Mouse (Mus musculus) MEL (cell line): ENCODE data around the gene Lgals3. TPM values are rescaled to one million over a fixed set of nuclear protein-coding genes. Genes with fewer than 3 reads are reported as not detected.

Experiments
- DNase-seq: peaks from one replicate; pipeline ENCODE4 v3.0.0; 2011; ENCODE audit warnings: low read depth, low spot score
- H3K27ac ChIP-seq: 2 replicates; pipeline ENCODE4 v1.5.1; 2012; ENCODE audit warnings: low read depth, mild to moderate bottlenecking, control low read depth, low read length, moderate library complexity; ENCODE audit not compliant: control insufficient read depth
- H3K27me3 ChIP-seq, 2 experiments: fragments of 150-350 bp in 1 of 2; sonication (generic) in 1 of 2; 2 replicates each; pipeline ENCODE4 v1.6.1; 2012; ENCODE audit warnings: low read length in 2 of 2, mild to moderate bottlenecking in 2 of 2, improper control_type of control experiment in 1 of 2, moderate library complexity in 1 of 2; ENCODE audit not compliant: insufficient read depth in 2 of 2, control insufficient read depth in 1 of 2
- H3K36me3 ChIP-seq, 2 experiments: 2 replicates each; pipeline ENCODE4 v1.6.1; 2012 to 2014; ENCODE audit warnings: low read length in 2 of 2, improper control_type of control experiment in 1 of 2, inconsistent platforms in 1 of 2, mild to moderate bottlenecking in 1 of 2; ENCODE audit not compliant: insufficient read depth in 2 of 2, control insufficient read depth in 1 of 2
- H3K4me1 ChIP-seq, 2 experiments: fragments of 150-350 bp in 1 of 2; sonication (generic) in 1 of 2; 2 replicates each; pipeline ENCODE4 v1.6.1; 2012; ENCODE audit warnings: low read length in 2 of 2, improper control_type of control experiment in 1 of 2, mild to moderate bottlenecking in 1 of 2; ENCODE audit not compliant: insufficient read depth in 2 of 2, control insufficient read depth in 1 of 2
- H3K4me3 ChIP-seq, 2 experiments: fragments of 150-350 bp in 1 of 2; sonication (generic) in 1 of 2; 2 replicates each; pipeline ENCODE4 v1.5.1; 2012; ENCODE audit warnings: low read depth in 2 of 2, low read length in 2 of 2, mild to moderate bottlenecking in 2 of 2, moderate library complexity in 2 of 2, control low read depth in 1 of 2, improper control_type of control experiment in 1 of 2; ENCODE audit not compliant: control insufficient read depth in 1 of 2, insufficient read depth in 1 of 2
- H3K79me2 ChIP-seq: 2 replicates; pipeline ENCODE4 v1.6.1; 2012; ENCODE audit warnings: mild to moderate bottlenecking, low read length, moderate library complexity; ENCODE audit not compliant: control insufficient read depth, poor library complexity, insufficient read depth
- H3K9ac ChIP-seq: 2 replicates; pipeline ENCODE4 v1.6.1; 2012; ENCODE audit warnings: low read depth, mild to moderate bottlenecking, control low read depth, low read length, moderate library complexity; ENCODE audit not compliant: control insufficient read depth, poor library complexity, severe bottlenecking
- H3K9me3 ChIP-seq: fragments of 150-350 bp; sonication (generic); replicated peaks from 2 replicates; pipeline ENCODE4 v1.6.1; 2012; ENCODE audit warnings: mild to moderate bottlenecking, low read length, improper control_type of control experiment, moderate library complexity; ENCODE audit not compliant: insufficient read depth
- BHLHE40 ChIP-seq: IDR thresholded peaks from 2 replicates; pipeline ENCODE4 v1.6.1; 2012; ENCODE audit warnings: low read depth, mild to moderate bottlenecking, inconsistent platforms, low read length, improper control_type of control experiment, borderline replicate concordance
- CHD2 ChIP-seq: IDR thresholded peaks from 2 replicates; pipeline ENCODE4 v1.6.1; 2011; ENCODE audit warnings: low read length, improper control_type of control experiment
- CTCF ChIP-seq, 3 experiments: IDR thresholded peaks in 2 of 3; conservative IDR thresholded peaks in 1 of 3; 2 replicates each; pipeline ENCODE4 v1.5.1; 2011 to 2012; ENCODE audit warnings: low read length in 3 of 3, low read depth in 2 of 3, mild to moderate bottlenecking in 2 of 3, improper control_type of control experiment in 1 of 3, inconsistent platforms in 1 of 3, mixed read lengths in 1 of 3, moderate library complexity in 1 of 3; ENCODE audit not compliant: control insufficient read depth in 1 of 3, insufficient read depth in 1 of 3, poor library complexity in 1 of 3, severe bottlenecking in 1 of 3
- ELF1 ChIP-seq: IDR thresholded peaks from 2 replicates; pipeline ENCODE4 v1.6.1; 2014; ENCODE audit warnings: low read depth, mild to moderate bottlenecking, inconsistent platforms, low read length, improper control_type of control experiment, moderate library complexity
- ETS1 ChIP-seq: IDR thresholded peaks from 2 replicates; pipeline ENCODE4 v1.6.1; 2012; ENCODE audit warnings: low read depth, mild to moderate bottlenecking, inconsistent platforms, low read length, improper control_type of control experiment, moderate library complexity
- GATA1 ChIP-seq: IDR thresholded peaks from 2 replicates; pipeline ENCODE4 v1.6.1; 2011; ENCODE audit warnings: low read depth, low read length, improper control_type of control experiment
- HCFC1 ChIP-seq: IDR thresholded peaks from 2 replicates; pipeline ENCODE4 v1.6.1; 2012; ENCODE audit warnings: low read depth, mild to moderate bottlenecking, inconsistent platforms, low read length, improper control_type of control experiment, moderate library complexity
- MAFK ChIP-seq: IDR thresholded peaks from 2 replicates; pipeline ENCODE4 v1.6.1; 2011; ENCODE audit warnings: low read depth, mild to moderate bottlenecking, low read length, improper control_type of control experiment, borderline replicate concordance
- MAX ChIP-seq: IDR thresholded peaks from 2 replicates; pipeline ENCODE4 v1.6.1; 2011; ENCODE audit warnings: low read length, improper control_type of control experiment
- MAZ ChIP-seq: IDR thresholded peaks from 2 replicates; pipeline ENCODE4 v1.6.1; 2012; ENCODE audit warnings: low read depth, mild to moderate bottlenecking, inconsistent platforms, low read length, improper control_type of control experiment
- MYB ChIP-seq: IDR thresholded peaks from 2 replicates; pipeline ENCODE4 v1.6.1; 2011; ENCODE audit warnings: mild to moderate bottlenecking, low read depth, low read length, improper control_type of control experiment
- NELFE ChIP-seq: IDR thresholded peaks from 2 replicates; pipeline ENCODE4 v1.6.1; 2011; ENCODE audit warnings: low read depth, low read length, improper control_type of control experiment
- NRF1 ChIP-seq: IDR thresholded peaks from 2 replicates; pipeline ENCODE4 v1.6.1; 2014; ENCODE audit warnings: low read depth, mild to moderate bottlenecking, inconsistent platforms, low read length, improper control_type of control experiment, moderate library complexity; ENCODE audit not compliant: poor library complexity, insufficient read depth, severe bottlenecking
- POLR2A ChIP-seq, 2 experiments: IDR thresholded peaks; 2 replicates each; pipeline ENCODE4 v1.6.1; 2011 to 2012; ENCODE audit warnings: low read length in 2 of 2, mild to moderate bottlenecking in 2 of 2, control low read depth in 1 of 2, improper control_type of control experiment in 1 of 2, low read depth in 1 of 2, moderate library complexity in 1 of 2; ENCODE audit not compliant: control insufficient read depth in 1 of 2, insufficient read depth in 1 of 2, poor library complexity in 1 of 2
- POLR2AphosphoS2 ChIP-seq: IDR thresholded peaks from 2 replicates; pipeline ENCODE4 v1.6.1; 2011; ENCODE audit warnings: low read length, improper control_type of control experiment
- RAD21 ChIP-seq: IDR thresholded peaks from 2 replicates; pipeline ENCODE4 v1.6.1; 2011; ENCODE audit warnings: mild to moderate bottlenecking, low read depth, low read length, improper control_type of control experiment
- RCOR1 ChIP-seq: IDR thresholded peaks from 2 replicates; pipeline ENCODE4 v1.6.1; 2012; ENCODE audit warnings: low read depth, mild to moderate bottlenecking, inconsistent platforms, low read length, improper control_type of control experiment
- SMC3 ChIP-seq: IDR thresholded peaks from 2 replicates; pipeline ENCODE4 v1.6.1; 2011; ENCODE audit warnings: low read depth, low read length, improper control_type of control experiment
- TAL1 ChIP-seq: IDR thresholded peaks from 2 replicates; pipeline ENCODE4 v1.6.1; 2012; ENCODE audit warnings: mild to moderate bottlenecking, inconsistent platforms, low read length, moderate library complexity, mixed read lengths
- TBP ChIP-seq: IDR thresholded peaks from 2 replicates; pipeline ENCODE4 v1.8.0; 2011; ENCODE audit warnings: low read depth, low read length, improper control_type of control experiment
- TCF12 ChIP-seq: IDR thresholded peaks from 2 replicates; pipeline ENCODE4 v1.6.1; 2014; ENCODE audit warnings: low read depth, mild to moderate bottlenecking, inconsistent platforms, low read length, improper control_type of control experiment, moderate library complexity
- USF1 ChIP-seq: IDR thresholded peaks from 2 replicates; pipeline ENCODE4 v1.6.1; 2014; ENCODE audit warnings: low read depth, mild to moderate bottlenecking, inconsistent platforms, low read length, improper control_type of control experiment, moderate library complexity
- ZKSCAN1 ChIP-seq: IDR thresholded peaks from 2 replicates; pipeline ENCODE4 v1.6.1; 2012; ENCODE audit warnings: low read depth, mild to moderate bottlenecking, inconsistent platforms, low read length, improper control_type of control experiment, moderate library complexity
- ZMIZ1 ChIP-seq: IDR thresholded peaks from 2 replicates; pipeline ENCODE4 v1.6.1; 2012; ENCODE audit warnings: low read depth, mild to moderate bottlenecking, inconsistent platforms, low read length, improper control_type of control experiment, moderate library complexity
- ZNF384 ChIP-seq: IDR thresholded peaks from 2 replicates; pipeline ENCODE4 v1.6.1; 2012; ENCODE audit warnings: low read depth, mild to moderate bottlenecking, inconsistent platforms, low read length, improper control_type of control experiment
- polyA plus RNA-seq, 2 experiments: library from polyadenylated mRNA; stranded (reverse) in 1 of 2; unstranded in 1 of 2; fragments of >175 nt in 1 of 2; fragments of >200 nt in 1 of 2; gene quantifications; 2 replicates each; pipeline versions ENCODE4 v1.2.1 to v1.2.4; 2012; ENCODE audit warnings: low replicate concordance in 2 of 2, low read depth in 1 of 2; ENCODE audit not compliant: insufficient read length in 2 of 2, insufficient read depth in 1 of 2, missing spikeins in 1 of 2
- total RNA-seq: library from RNA; depleted of rRNA; stranded (reverse); fragments of 300-350 nt; gene quantifications from 2 replicates; pipeline ENCODE4 v1.2.3, GENCODE M21; 2012

Gene Lgals3
- total and polyA plus RNA-seq, 3 experiments, result 0.12 to 1.8 TPM; not detected in 1

- Histone ChIP-seq H3K36me3 (peaks cover 0 to 14% of the 10 kb centered on the region in 2 experiments; a peak in 2 of 4 replicates), H3K9me3 (no peaks in the 10 kb centered on the region), H3K27ac (no peak overlapping the region), H3K27me3 (no peaks in the 10 kb centered on the region), H3K4me3 (no peak overlapping the region), H3K9ac (no peak overlapping the region), H3K79me2 (no peaks in the 10 kb centered on the region), H3K4me1 (peaks cover 10 to 32% of the 10 kb centered on the region in 2 experiments)
- peak; percentile 57 for DNase-seq
- TF ChIP-seq NELFE (no peak; the same call in 1 of the 2 replicates), MAX (no peak), POLR2AphosphoS2 (no peak), BHLHE40 (no peak), USF1 (no peak), ZMIZ1 (no peak)
These were observed 6.1 kb upstream of the Lgals3 start for GRCm38 (mm10) chr14:47361418-47361817.

- Histone ChIP-seq H3K4me1 (peaks cover 10 to 37% of the 10 kb centered on the region in 2 experiments), H3K79me2 (no peaks in the 10 kb centered on the region), H3K36me3 (peaks cover 0 to 17% of the 10 kb centered on the region in 2 experiments; a peak in 2 of 4 replicates), H3K27me3 (no peaks in the 10 kb centered on the region), H3K9me3 (no peaks in the 10 kb centered on the region), H3K9ac (no peak overlapping the region), H3K27ac (no peak overlapping the region), H3K4me3 (no peak overlapping the region)
- TF ChIP-seq MAX (no peak), HCFC1 (no peak), RAD21 (no peak), ETS1 (no peak), MYB (no peak), CTCF (IDR thresholded peaks at IDR 0.05 in 2 of 3, conservative IDR thresholded peaks at IDR 0.05 in 1 of 3; ENCODE audit: control insufficient read depth in 1 of 3, insufficient read depth in 1 of 3, low read depth in 2 of 3, low read length in 3 of 3, poor library complexity in 1 of 3, severe bottlenecking in 1 of 3) (no peak), SMC3 (no peak), ZNF384 (no peak), MAFK (no peak)
- no peak for DNase-seq
These were observed 5.7 kb upstream of the Lgals3 start for GRCm38 (mm10) chr14:47361899-47362298.

GRCm38 (mm10) chr14:47364742-47365449 is 2.7 kb upstream of the Lgals3 start:
- Histone ChIP-seq H3K36me3 (peaks cover 0 to 25% of the 10 kb centered on the region in 2 experiments; a peak in 2 of 4 replicates), H3K4me1 (peaks cover 10 to 42% of the 10 kb centered on the region in 2 experiments), H3K4me3 (peak overlapping the region; percentile 60 to 91), H3K27ac (peak overlapping the region; percentile 80), H3K27me3 (no peaks in the 10 kb centered on the region), H3K9me3 (no peaks in the 10 kb centered on the region), H3K79me2 (no peaks in the 10 kb centered on the region), H3K9ac (peak overlapping the region; percentile 75)
- peak; percentile 95 for DNase-seq
- TF ChIP-seq POLR2A (IDR thresholded peaks at IDR 0.05; ENCODE audit: control insufficient read depth in 1 of 2, insufficient read depth in 1 of 2, low read depth in 1 of 2, low read length in 2 of 2, poor library complexity in 1 of 2) (peak; percentile 70 to 81; a peak in 3 of 4 replicates), TBP (0 out of 2 replicates have a peak, but pooled peaks have one; percentile 23), CHD2 (no peak), ZKSCAN1 (no peak), NRF1 (peak; percentile 67), TCF12 (peak; percentile 57), GATA1 (peak; percentile 91), MAZ (no peak), USF1 (peak; percentile 84), ELF1 (no peak), NELFE (no peak; the same call in none of the 2 replicates), MYB (peak; percentile 47; the same call in 1 of the 2 replicates), MAX (peak; percentile 93), RCOR1 (0 out of 2 replicates have a peak, but pooled peaks have one; percentile 20), TAL1 (peak; percentile 32), SMC3 (no peak)
